Mouse (Mus musculus) small intestine, adult 2 months (tissue): Measurements from ENCODE around the gene Pdk1.

Experiments
- CTCF ChIP-seq: fragments of 200-500 bp; IDR thresholded peaks from 2 replicates; pipeline ENCODE4 v1.5.1; 2012; ENCODE audit warnings: low read depth, mild to moderate bottlenecking, control low read depth, inconsistent platforms, low read length, moderate library complexity, mixed read lengths; ENCODE audit not compliant: insufficient replicate concordance, insufficient read length; ENCODE audit errors: extremely low read depth
- POLR2A ChIP-seq: fragments of 200-500 bp; IDR thresholded peaks from 2 replicates; pipeline ENCODE4 v1.6.1; 2012; ENCODE audit warnings: low read depth, mild to moderate bottlenecking, control low read depth, inconsistent platforms, low read length, moderate library complexity

- no peak for TF ChIP-seq POLR2A
- TF ChIP-seq CTCF: no peak
These were observed 35.8 kb upstream of the Pdk1 start for GRCm38 (mm10) chr2:71837261-71837660.
